Mouse (Mus musculus): ENCODE measurements at regions not wholly inside any gene's neighbourhood (a gene's known extent, or its start where the extent isn't known, plus 50 kb on each side); places are given as distances from the start of the nearest gene placed in this dataset.
A peak's percentile ranks its signal among the peaks of the same experiment; 100 is the strongest.

DNA sequence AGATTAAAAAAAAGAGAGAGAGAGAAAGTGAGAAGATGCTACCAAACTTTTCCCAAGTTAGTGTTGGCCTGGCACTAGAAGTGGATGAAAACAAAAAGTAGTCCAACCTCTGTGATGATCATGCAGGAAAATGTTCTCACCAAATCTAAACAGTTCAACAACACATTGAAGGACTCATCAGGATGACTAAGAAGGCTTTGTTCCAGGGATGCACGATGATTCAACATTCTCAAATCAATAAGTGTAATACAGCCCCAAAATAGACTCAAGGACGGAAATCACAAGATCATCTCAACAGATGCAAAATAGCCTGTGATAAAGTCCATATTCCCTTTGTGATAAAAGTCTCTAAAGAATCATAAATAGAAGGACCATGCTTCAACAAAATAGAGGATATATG is 106.3 kb downstream of the Cysltr2 start:
- peak; percentile 60 for DNase-seq (ENCODE audit: low read depth)

DNA sequence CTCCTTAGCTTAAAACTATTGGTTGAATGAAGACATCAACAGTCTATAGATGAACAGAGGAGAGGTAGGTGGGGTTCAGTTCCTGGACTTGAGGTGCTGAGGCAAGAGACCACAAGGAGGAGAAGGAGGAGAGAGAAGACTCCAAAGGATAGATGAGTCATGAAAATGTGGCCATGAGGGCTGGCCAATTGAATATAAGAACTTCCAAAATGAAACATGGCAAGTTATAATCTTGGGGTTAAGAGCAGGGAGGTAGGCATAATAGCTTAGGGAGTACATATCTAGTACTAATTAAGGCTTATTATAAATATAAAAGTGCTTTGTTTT is 109.9 kb downstream of the Cysltr2 start:
- no peak for DNase-seq (ENCODE audit: low read depth)

GRCm38 (mm10) chr14:72938382-72939066 is 110.4 kb downstream of the Cysltr2 start:
- DNase-seq (ENCODE audit: low read depth) = no peak

- DNase-seq (ENCODE audit: low read depth) = no peak
Measured at GRCm38 (mm10) chr14:72933598-72933997, 115.3 kb downstream of the Cysltr2 start.

DNA sequence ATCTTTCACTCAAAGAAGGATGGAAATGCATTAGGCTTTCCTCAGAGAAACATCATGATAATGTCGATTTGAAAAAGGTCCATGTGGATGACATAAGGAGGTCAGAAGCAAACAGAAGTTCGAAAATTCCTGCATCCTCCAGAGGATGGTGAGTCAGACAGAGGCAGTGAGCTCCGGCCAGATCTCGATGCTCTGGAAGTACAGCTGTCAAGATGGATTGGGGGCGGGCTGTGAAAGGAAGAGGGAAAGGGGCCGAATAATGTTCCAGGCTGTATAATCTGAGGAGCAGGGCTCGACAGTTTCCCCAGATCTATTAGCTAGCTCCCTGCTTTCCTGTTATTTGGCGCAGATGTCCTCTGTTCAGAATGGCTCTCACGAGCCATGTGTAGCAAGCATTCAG is 116.6 kb downstream of the Cysltr2 start:
- DNase-seq (ENCODE audit: low read depth) = peak; percentile 56

DNA sequence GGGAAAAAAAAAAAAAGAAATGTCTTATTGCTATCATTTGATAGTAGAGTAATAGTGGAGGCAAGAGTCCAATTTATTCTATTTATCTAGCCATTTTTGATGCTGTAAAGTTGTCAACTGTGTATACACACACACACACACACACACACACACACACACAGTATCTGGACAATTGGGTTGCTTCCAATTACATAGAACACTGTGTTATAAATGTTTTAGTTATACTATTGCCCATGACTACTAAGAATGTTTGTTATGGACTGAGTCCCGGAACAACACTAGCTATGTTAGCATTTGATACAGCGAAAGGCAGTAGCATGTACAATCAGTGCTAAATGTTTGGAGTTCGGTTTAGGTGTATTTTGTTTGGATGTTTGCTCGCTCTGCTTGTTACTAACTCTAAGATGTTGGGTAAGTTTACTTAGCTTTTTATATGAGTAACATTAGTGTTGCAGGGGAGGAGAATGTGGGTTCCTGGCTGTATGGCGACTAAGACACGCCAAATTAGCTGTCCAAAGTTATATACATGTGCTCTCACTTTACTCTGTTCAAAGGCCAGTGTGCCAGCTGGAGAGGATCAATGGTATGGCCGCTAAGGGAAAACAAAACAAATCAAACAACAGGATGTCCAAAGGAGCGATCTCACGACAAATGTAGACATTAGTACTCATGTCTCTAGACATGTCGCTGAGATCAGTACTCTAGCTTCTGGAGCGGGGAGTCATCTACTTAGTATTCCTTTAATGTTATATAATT is 147.6 kb downstream of the Cysltr2 start:
- peak; percentile 26 for DNase-seq (ENCODE audit: low read depth)

- DNase-seq (ENCODE audit: low read depth) = no peak
Measured at GRCm38 (mm10) chr14:72899630-72900029, 149.3 kb downstream of the Cysltr2 start.

DNA sequence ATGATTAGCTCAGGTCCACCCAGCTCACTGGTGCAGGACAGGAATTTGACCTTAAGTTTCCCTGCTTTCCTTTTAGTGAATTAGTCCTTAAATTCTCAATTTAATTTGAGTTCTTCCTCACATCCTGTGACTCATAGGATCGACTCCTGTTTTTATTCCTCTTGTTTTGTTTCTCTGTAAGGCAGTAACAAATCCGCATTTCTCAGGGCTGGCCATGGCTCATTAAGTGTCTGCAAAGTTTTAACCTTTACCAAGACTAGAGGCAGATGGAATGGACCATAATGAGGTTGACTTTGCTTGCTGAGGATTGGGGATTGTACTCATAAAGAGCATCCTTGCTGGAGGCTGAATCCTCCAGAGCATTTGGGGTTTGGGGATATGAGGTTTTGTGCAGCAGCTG is 156.6 kb downstream of the Cysltr2 start:
- DNase-seq (ENCODE audit: low read depth) = no peak

- no peak for DNase-seq (ENCODE audit: low read depth)
Measured at GRCm38 (mm10) chr14:72889663-72890062, 159.3 kb downstream of the Cysltr2 start.

GRCm38 (mm10) chr14:72887470-72888071 is 161.3 kb downstream of the Cysltr2 start:
- DNase-seq (ENCODE audit: low read depth) = no peak

DNA sequence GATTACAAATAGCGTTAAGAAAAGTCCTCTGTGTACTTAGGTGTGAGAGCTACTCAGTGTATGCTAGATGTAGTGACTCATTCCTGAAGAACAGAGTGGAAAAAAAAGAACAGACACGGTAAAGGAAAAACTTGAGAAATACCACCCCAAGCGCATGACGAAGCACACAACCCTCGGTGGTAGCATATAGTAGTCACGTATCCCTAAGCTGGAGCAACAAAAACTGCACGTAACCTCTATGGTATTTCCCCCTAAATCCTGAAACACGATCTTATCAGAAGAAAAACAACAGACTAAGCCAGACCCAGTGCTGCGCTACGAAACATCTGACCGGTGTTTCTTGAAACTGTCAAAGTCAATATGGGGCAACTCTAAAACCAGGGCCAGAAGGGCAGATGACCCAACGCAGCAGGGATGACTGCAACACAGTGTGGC is 162.0 kb downstream of the Cysltr2 start:
- DNase-seq (ENCODE audit: low read depth) = peak; percentile 87

DNA sequence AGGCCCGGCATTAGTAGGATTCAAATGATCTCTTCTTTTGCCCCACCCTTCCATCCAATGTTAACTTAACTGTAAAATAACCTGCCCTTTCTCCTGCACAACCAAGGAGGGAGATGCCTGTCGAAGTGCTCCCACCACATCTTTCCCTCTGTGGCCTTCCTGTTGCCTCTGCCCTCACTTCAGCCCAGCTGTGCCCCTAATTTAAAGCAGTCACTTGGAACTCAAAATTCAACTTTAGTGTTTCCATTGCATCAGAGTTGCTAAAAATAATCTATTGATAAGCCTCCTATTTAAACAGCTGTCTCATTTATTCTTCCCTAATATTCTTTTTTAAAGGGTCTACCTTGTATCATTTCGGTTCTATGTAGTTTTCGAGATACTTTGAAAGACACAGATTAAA is 163.1 kb downstream of the Cysltr2 start:
- peak; percentile 9 for DNase-seq (ENCODE audit: low read depth)

DNA sequence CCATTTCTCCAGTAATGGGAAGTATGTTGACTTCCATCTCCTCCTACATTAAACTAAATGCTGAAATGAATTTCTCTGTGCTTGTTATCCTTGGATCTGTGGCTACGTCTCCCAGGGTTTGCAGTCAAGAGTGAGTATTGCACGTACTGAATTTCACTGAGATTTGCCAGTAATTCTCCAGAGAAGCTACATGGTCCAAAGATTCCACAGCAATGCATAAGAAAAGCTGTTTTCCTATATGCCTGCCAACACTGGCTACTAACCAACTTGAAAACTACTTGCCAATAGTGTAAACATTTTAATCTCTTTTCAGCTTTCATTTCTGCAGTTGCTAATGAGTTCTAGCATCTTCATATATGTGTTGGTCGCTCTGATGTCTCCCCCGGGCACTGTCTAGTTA is 164.4 kb downstream of the Cysltr2 start:
- peak; percentile 87 for DNase-seq (ENCODE audit: low read depth)

DNA sequence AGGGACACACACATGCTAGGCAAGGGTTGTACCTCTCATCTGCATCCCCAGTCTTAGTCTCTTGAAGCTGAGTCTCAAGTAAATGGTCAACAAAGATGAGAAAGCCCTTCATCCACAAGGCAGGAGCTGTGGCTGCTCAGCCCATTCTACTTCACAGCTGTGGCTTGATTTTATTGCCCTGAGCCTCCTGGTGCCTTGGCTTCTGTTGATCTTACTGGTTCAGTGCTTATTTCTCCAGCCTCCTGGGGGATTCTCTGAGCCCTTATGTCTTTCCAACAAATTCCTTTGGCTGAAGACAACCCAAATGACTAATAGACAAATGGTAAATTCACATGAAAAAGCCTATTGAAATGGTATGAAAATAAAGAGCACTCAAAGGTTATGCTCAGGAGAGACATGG is 167.3 kb upstream of the Fndc3a start:
- DNase-seq (ENCODE audit: low read depth) = peak; percentile 58

DNA sequence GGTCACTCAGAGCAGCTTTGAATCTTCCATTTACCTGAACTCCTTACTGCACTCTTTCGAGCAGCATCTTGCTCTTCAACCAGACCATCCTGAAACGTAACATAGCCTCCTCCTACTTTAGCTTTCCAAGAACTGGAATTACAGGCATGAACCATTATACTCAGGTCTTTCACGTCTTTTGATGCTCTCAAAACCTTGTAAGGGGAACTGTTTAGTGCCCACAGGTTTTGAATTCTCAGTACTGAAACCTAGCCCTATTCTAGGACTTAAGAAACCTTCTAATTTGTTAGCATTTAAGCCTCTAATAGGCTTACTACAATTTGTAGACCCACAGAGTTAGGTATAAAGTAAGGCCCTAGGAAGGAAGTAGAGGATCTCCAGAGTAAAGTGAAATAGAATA is 163.7 kb upstream of the Fndc3a start:
- no peak for DNase-seq (ENCODE audit: low read depth)

DNA sequence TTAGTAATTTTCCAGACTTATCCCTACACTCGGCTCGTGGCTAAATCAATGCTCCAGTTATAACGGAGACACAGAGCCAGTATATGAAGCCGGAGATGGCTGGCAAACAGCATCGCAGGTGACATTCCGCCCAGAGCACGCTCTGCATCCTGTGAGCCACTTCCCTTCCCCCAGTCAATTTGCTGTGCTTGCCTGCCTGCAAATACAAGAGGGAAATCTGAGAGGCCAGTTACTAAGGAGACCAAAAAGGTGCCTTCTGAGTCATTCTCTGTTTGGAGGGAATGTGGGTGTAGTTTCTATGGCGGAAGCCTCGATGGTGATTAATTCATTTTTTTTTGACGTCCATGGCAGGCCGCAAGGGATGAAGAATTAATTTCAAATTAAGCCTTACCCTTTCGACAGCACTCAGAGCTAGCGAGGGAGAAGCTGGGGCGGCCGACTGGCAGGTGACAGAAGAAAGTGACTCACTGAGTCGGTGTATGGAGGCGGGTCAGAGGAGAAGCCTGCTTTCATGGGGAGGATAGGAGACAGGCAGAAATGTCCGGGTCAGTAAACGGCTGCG is 159.5 kb upstream of the Fndc3a start:
- peak; percentile 77 for DNase-seq (ENCODE audit: low read depth)

DNA sequence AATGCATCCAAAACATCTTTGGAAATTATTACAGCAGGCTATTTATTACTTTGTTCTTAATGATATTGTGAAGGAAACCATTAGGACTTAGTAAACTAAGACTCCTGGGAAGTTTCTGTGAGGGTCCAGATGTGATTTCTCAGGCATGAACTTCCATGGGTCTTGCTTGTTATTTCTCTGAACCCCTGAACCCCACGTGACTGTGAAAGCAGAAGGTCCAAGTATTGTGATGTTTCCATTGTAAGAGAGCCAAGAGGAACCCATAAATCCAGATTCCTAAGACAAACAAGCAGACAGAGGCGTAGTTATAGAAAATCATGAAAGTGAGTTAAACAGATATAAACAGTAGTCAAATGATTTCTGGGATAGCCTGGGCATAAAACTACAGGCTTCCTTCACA is 157.1 kb upstream of the Fndc3a start:
- no peak for DNase-seq (ENCODE audit: low read depth)

DNA sequence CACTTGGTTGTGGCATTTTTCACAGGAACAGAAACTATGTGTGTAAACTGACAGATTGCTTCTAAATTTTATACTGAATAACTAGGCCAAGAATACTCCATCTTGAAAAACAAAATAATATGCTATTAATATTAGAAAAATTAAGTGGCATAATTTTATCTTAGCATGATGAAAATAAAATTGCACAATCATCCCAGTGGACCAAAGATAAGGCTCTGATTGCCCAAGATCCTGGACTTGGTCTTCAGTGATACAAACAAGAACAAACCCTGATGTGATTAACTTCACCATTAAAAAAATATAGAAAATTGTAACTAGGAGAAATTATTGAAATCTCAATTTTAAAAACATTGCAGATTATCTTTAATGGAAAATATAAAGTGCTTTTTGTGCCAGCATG is 155.7 kb upstream of the Fndc3a start:
- DNase-seq (ENCODE audit: low read depth) = no peak

DNA sequence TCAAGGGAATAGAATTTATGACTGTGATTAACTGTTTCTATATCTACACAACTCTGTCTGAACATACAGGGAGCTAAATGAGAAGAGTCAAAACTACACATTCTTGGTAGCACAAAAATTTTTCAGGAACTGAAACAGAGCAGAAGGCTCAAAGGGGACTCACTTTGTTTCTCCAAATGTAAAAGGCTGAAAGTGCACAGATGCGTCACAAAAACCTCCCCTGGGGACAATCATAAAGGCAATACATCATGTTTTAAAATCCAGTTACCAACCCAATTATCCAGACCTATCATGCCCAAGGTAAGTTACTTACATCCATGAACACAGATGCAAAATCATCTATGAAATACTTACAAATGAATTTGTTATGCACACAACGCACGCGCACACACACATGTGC is 155.0 kb upstream of the Fndc3a start:
- DNase-seq (ENCODE audit: low read depth) = no peak

DNA sequence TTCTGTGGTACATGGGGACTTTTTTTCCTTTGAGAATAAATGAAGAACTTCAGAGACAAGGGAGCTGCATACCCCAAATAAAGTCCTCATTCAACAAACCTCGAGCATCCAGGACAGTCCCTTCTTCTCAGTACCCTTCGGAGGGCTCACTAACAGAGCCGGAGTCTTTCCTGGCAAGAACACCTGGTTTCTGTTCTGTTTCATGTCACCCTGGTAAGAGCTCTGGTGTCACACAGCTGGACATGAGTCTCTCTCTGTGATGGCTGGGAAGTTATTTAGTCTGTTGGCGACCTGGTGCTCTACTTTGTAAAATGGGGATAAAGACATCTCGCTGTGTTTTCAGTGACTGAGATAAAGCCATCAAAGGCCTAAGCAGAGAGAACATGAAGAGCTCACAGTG is 154.3 kb upstream of the Fndc3a start:
- DNase-seq (ENCODE audit: low read depth) = no peak

- no peak for DNase-seq (ENCODE audit: low read depth)
Measured at GRCm38 (mm10) chr14:72862806-72863526, 153.2 kb upstream of the Fndc3a start.

- DNase-seq (ENCODE audit: low read depth) = no peak
Measured at GRCm38 (mm10) chr14:72854226-72854625, 144.4 kb upstream of the Fndc3a start.
